Mouse (Mus musculus): ENCODE data around the gene Arid4a.

GRCm38 (mm10) chr12:71001456-71001855 is 14.3 kb upstream of the Arid4a start:
- TF ChIP-seq CTCF (conservative IDR thresholded peaks at IDR 0.05; ENCODE audit: low read length) (no peak), NANOG (IDR thresholded peaks at IDR 0.05; ENCODE audit: borderline replicate concordance, low read length) (no peak), POU5F1 (IDR thresholded peaks at IDR 0.05; ENCODE audit: borderline replicate concordance, low read length) (no peak)

Measured in E14TG2a.4 (cell line).